Mouse (Mus musculus) forebrain, embryonic 15.5 days (tissue): Measurements from ENCODE around the gene Cox14. TPM values are rescaled to one million over a fixed set of nuclear protein-coding genes. Genes with fewer than 3 reads are reported as not detected.

Experiments used
- ATAC-seq: fragments of 200-750 bp; cut with Nextera tagmentation; replicated peaks from 2 replicates; pipeline ENCODE4 v1.8.0; 2017; ENCODE audit warnings: mild to moderate bottlenecking, moderate TSS enrichment, moderate library complexity
- H3K27ac ChIP-seq: fragments of 300-500 bp; sonication (generic); replicated peaks from 2 replicates; pipeline ENCODE4 v1.5.1; 2015; ENCODE audit warnings: mild to moderate bottlenecking, inconsistent platforms
- H3K27me3 ChIP-seq: fragments of 300-500 bp; sonication (generic); 2 replicates; pipeline ENCODE4 v1.6.1; 2015; ENCODE audit warnings: inconsistent platforms
- H3K36me3 ChIP-seq: fragments of 300-500 bp; sonication (generic); 2 replicates; pipeline ENCODE4 v1.6.1; 2015; ENCODE audit warnings: mild to moderate bottlenecking, inconsistent platforms
- H3K4me1 ChIP-seq: fragments of 300-500 bp; sonication (generic); 2 replicates; pipeline ENCODE4 v1.6.1; 2015; ENCODE audit warnings: inconsistent platforms
- H3K4me2 ChIP-seq: fragments of 300-500 bp; sonication (generic); replicated peaks from 2 replicates; pipeline ENCODE4 v1.6.1; 2015; ENCODE audit warnings: mild to moderate bottlenecking, inconsistent platforms
- H3K4me3 ChIP-seq: fragments of 300-500 bp; sonication (generic); 2 replicates; pipeline ENCODE4 v1.5.1; 2015; ENCODE audit warnings: mild to moderate bottlenecking, inconsistent platforms
- H3K9ac ChIP-seq: fragments of 300-500 bp; sonication (generic); replicated peaks from 2 replicates; pipeline ENCODE4 v1.6.1; 2015; ENCODE audit warnings: mild to moderate bottlenecking, inconsistent platforms
- H3K9me3 ChIP-seq: fragments of 300-500 bp; sonication (generic); 2 replicates; pipeline ENCODE4 v1.6.1; 2016; ENCODE audit warnings: inconsistent platforms
- WGBS: fragments of 180-500 bp; shearing (Covaris S2); methylation state at CpG from one replicate; pipeline ENCODE4 v1.1.7; 2015; ENCODE audit warnings: mixed read lengths; 5-methylcytosine and 5-hydroxymethylcytosine counted together
- polyA plus RNA-seq: library from polyadenylated mRNA; unstranded; fragments of >200 nt; fragmentation: Nextera tagmentation; extraction: Ambion mirVana; gene quantifications from 2 replicates; pipeline ENCODE4 v1.2.1, GENCODE M21; 2015

Gene Cox14
- polyA plus RNA-seq, 1 experiment from 2014 or later = 175 TPM

DNA sequence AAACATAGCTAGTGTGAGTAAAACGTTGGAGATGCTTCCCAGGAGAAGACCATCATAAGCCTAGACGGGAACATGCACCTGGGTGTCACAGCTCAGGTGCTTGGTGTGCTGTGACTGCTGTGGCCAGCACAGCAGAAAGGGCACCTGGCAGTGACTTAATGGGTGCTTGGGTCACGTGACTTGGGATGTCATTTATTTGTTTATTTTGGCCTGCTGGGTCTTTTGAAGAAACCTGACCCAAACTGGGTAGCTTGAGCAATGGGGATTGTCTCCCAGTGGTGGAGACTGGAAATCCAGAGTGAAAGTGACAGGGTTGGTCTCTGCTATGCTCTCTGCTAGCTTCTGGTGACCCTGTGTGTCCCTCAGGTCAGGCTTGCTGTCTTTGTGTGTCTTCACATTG is 13.9 kb upstream of the Cox14 start:
- no peak overlapping the region for H3K27ac ChIP-seq
- peaks cover 16% of the 10 kb centered on the region for H3K4me1 ChIP-seq
- no peak for ATAC-seq
- H3K27me3 ChIP-seq = no peaks in the 10 kb centered on the region
- H3K4me3 ChIP-seq = no peak overlapping the region
- no peak overlapping the region for H3K4me2 ChIP-seq
- no peak overlapping the region for H3K9ac ChIP-seq
- 85% methylated on average over 3 of the region's 3 CpGs for WGBS
- H3K36me3 ChIP-seq = peaks cover 79% of the 10 kb centered on the region
- H3K9me3 ChIP-seq = no peaks in the 10 kb centered on the region

DNA sequence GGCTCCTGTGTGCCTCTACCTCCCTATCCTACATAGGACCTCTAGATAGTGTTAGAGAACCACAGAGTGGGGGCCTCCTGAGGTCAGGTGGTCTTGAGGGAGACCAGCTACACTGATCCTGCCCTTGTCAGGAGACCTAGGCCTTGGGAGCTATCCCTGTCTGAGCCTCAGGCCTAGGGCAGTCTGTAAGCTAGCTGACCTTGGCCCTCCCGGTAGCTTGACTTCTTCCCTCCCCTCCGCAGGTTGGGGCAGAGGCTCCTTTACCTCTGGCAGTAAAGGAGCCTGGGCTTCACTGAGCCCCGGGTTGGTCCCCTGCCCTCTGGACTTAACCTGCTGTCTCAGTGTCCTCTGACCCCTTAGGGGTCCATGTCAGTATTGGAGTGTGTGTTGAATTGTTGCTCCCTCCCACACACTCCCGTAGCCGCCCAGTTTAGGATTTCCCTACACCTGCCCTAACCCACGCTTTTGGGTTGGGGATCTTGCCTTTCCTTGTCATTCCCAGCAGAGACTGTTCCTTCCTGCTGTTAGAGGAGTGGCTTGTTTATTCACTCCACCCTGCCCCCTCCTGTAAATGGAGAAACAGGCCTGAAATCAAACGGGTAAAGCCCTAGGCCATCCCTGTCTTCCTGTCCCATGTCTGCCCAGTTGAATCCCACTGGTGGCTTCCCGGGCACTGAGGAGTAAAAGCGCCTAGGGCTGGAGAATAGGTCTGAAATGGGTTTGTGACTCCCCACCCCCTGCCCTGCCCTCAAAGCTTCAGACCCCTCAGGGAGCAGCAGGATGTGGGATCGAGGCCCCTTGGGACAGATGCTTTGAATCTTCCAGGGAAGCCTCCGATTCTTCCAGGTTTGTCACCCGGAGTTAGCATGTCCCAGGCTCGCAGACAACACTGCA is 12.5 kb upstream of the Cox14 start:
- Histone ChIP-seq H3K4me2 (no peak overlapping the region), H3K9ac (no peak overlapping the region), H3K27me3 (no peaks in the 10 kb centered on the region), H3K4me1 (peaks cover 25% of the 10 kb centered on the region), H3K9me3 (no peaks in the 10 kb centered on the region), H3K36me3 (peaks cover 65% of the 10 kb centered on the region), H3K27ac (no peak overlapping the region), H3K4me3 (no peak overlapping the region)
- WGBS = 76% methylated on average over 13 of the region's 13 CpGs
- no peak for ATAC-seq

DNA sequence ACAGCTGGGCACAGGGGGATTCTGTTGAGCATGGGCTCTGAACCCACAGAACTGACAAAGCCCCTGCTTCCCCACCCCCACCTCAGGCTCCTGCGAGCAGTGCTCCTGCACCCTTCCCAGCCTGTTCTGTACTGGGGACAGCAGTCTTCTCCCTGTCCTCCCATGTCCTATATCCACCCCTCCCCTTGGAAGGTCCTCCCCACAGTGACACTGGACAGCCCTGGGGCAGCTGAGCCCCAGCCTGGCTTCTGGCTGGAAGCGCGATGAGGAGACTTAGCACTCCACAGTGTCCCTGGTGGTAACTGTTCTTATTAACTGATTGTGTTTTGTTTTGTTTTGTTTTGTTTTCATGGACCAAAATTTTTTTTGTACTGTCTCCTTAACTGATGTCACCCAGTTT is 11.8 kb upstream of the Cox14 start:
- H3K9me3 ChIP-seq = no peaks in the 10 kb centered on the region
- ATAC-seq = 0 out of 2 replicates have a peak, but pooled peaks have one; percentile 9
- H3K4me3 ChIP-seq = no peak overlapping the region
- no peak overlapping the region for H3K9ac ChIP-seq
- 83% methylated on average over 3 of the region's 3 CpGs for WGBS
- H3K4me1 ChIP-seq = peaks cover 28% of the 10 kb centered on the region
- no peak overlapping the region for H3K4me2 ChIP-seq
- peaks cover 62% of the 10 kb centered on the region for H3K36me3 ChIP-seq
- H3K27me3 ChIP-seq = no peaks in the 10 kb centered on the region
- H3K27ac ChIP-seq = peak overlapping the region; percentile 83; the same call in 1 of the 2 replicates

DNA sequence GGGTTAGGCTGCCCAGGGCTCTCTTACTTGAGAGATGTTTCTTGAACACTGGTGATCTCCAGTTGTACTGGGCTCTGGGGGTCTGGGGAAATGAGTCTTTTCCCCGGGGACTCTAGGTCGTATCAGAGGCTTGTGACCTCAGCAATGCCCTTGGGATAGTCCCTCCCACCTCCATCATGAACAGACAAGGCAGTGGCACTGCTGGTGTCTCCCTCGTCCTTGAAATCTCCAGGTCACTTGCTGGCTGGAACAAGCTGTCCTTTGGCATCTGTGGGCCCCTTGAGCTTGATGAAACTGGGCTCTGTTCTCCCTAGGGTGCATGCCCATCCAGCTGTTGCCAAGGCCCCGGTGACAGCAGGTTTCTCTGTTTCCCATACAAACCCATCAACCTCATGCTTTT is 11.2 kb upstream of the Cox14 start:
- no peaks in the 10 kb centered on the region for H3K27me3 ChIP-seq
- no peak overlapping the region for H3K4me2 ChIP-seq
- H3K4me1 ChIP-seq = peaks cover 28% of the 10 kb centered on the region
- peak overlapping the region; percentile 83 for H3K27ac ChIP-seq
- 69% methylated on average over 4 of the region's 4 CpGs for WGBS
- no peak overlapping the region for H3K9ac ChIP-seq
- H3K4me3 ChIP-seq = no peak overlapping the region
- ATAC-seq = no peak
- H3K36me3 ChIP-seq = peaks cover 56% of the 10 kb centered on the region
- H3K9me3 ChIP-seq = no peaks in the 10 kb centered on the region

DNA sequence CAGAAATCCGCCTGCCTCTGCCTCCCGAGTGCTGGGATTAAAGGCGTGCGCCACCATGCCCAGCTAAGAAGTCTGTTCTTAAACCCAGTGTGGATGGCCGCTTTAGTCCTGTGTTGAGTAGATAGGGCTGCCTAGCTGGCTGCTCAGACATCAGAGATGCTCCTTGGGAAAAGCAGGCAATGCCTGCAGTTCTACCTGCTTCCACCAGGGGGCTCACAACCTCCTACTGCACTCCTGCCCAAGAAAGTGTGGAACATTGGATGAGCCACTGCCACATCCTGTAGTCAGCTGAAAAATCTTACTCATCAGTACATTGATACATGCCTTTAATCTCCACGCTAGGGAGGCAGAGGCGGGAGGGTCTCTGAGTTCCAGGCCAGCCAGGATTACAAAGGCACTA is 10.6 kb upstream of the Cox14 start:
- peaks cover 50% of the 10 kb centered on the region for H3K36me3 ChIP-seq
- 49% methylated on average over 7 of the region's 7 CpGs for WGBS
- no peak overlapping the region for H3K9ac ChIP-seq
- H3K4me1 ChIP-seq = peaks cover 28% of the 10 kb centered on the region
- H3K27me3 ChIP-seq = no peaks in the 10 kb centered on the region
- H3K27ac ChIP-seq = peak overlapping the region; percentile 83
- H3K4me3 ChIP-seq = no peak overlapping the region
- ATAC-seq = peak; percentile 57
- H3K9me3 ChIP-seq = no peaks in the 10 kb centered on the region
- H3K4me2 ChIP-seq = no peak overlapping the region

DNA sequence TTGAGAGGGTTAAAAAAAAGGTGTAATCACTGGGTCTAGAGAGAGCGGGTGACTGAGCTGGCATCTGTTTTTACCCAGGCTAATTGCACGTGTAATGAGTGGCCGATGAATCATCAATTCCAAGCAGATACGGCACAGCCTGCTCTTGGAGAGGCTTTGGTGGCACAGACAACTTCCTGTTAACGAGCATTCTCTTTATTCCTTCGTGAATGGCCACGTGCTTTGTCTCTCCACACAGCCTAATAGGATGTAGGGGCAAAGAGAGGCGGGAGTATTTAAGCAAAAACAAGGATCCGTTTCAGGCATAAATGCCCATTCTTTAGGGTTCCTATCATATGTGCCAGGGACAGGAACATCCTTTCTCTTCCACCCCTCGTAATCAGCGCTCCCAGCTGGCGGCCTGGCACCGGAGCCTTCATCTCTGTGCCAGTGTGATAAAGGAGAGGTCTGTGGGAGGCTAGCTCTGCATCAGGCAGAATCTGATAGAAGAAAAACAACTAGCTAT is 10.0 kb upstream of the Cox14 start:
- no peak overlapping the region for H3K9ac ChIP-seq
- ATAC-seq = peak; percentile 69
- peaks cover 44% of the 10 kb centered on the region for H3K36me3 ChIP-seq
- no peak overlapping the region for H3K4me2 ChIP-seq
- WGBS = 25% methylated on average over 13 of the region's 13 CpGs
- H3K27ac ChIP-seq = peak overlapping the region; percentile 83
- H3K4me3 ChIP-seq = no peak overlapping the region
- peaks cover 28% of the 10 kb centered on the region for H3K4me1 ChIP-seq
- H3K9me3 ChIP-seq = no peaks in the 10 kb centered on the region
- no peaks in the 10 kb centered on the region for H3K27me3 ChIP-seq

DNA sequence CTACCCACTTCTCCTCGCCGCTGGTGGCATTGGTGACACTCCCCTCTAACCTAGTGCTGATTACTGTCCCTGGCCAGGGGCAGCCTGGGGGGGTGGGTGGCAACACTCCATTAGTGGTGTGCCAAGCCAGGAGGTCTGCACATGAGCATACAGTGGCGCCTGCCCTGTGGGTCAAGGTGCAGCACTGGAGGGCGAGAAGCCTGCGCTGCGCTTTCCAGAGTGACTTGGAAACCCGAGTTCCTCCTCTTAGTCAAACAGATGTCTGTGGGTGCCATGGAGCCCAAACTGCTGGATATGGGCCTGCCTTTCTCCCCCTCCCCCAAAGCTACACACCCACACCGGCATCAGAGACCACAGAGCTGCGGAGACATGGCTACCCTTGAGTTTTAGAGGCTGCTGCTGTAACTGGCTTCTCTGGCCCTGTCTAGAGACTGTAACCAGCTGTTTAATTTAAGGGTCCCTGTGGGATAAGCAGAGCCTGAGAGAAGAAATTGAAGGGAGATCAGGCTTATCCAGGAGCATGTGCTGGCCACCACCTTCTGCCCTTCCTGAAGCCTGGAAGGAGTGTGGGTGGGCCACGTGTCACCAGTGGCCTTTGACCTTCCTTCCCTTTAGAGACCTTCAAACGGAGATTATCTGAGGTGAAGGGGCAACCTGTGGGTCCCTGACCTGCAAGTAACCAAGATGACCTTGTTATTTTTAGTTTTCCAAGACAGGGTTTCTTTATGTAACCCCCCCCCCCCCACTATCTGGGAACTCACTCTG is 9.3 kb upstream of the Cox14 start:
- ATAC-seq = peak; percentile 20
- H3K4me1 ChIP-seq = peaks cover 28% of the 10 kb centered on the region
- peak overlapping the region; percentile 83 for H3K27ac ChIP-seq
- peaks cover 37% of the 10 kb centered on the region for H3K36me3 ChIP-seq
- no peak overlapping the region for H3K9ac ChIP-seq
- H3K4me2 ChIP-seq = no peak overlapping the region
- no peaks in the 10 kb centered on the region for H3K27me3 ChIP-seq
- WGBS = 65% methylated on average over 11 of the region's 11 CpGs
- no peak overlapping the region for H3K4me3 ChIP-seq
- H3K9me3 ChIP-seq = no peaks in the 10 kb centered on the region

DNA sequence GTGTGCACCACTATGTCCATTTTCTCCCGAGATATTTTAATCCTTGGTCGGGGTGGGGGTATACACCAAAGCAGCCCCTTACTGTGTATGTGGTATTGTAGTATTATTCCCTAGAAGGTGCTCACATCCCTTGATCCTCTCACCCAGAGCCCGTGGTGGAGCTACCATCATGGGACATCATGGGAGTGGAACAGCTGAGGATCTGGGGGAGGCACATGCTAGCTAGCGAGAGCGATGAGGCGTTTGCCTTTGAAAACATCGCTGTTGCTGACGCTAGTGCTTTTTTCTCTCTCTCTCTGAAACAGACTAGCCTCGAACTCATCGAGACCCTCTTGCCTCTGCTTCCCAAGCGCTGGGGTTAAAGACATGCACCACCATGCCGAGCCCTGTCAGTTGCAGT is 8.6 kb upstream of the Cox14 start:
- Histone ChIP-seq H3K9me3 (no peaks in the 10 kb centered on the region), H3K9ac (no peak overlapping the region), H3K4me2 (no peak overlapping the region), H3K4me1 (peaks cover 28% of the 10 kb centered on the region), H3K27ac (peak overlapping the region; percentile 83; the same call in 1 of the 2 replicates), H3K27me3 (no peaks in the 10 kb centered on the region), H3K4me3 (no peak overlapping the region), H3K36me3 (peaks cover 30% of the 10 kb centered on the region)
- 86% methylated on average over 12 of the region's 12 CpGs for WGBS
- ATAC-seq = no peak

DNA sequence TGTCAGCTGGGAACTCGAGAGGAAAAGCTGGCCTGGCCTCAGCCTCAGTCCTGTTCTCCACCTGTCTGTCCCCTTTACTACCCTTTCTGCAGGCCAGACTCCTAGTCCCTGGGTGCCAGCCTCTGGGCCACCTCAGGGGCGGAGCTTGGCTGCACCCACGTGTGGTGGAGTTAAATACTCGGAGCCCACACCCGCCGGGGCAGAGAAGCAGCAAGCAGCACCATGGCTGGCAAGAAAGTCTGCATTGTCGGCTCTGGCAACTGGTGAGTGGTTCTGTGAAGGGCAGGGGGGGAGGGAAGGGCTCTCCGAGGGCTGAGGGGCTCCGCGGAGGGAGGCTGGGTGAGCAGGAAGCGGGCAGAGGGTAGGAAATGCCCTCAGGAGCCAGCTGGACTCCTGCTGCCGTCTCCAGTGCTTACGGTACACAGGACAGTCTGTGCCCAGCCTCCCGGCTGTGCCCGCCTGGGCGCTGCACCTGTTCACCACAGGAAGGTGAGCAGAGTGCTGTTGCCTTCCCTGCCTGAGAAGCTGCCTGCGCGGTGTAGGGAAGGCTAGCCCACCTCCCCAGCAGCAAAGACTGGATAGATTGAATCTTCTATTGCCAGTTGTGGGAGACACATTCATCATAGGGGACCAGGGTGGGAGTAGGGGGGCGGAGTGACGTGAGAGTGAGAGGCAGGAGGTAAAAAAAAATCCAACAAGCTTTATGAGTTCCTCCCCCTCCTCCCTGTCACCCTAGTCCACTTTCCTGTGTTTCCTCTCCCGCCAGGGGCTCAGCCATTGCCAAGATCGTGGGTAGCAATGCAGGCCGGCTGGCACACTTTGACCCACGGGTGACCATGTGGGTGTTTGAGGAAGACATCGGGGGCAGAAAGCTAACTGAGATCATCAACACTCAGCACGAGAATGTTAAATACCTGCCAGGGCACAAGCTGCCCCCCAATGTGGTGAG is 7.8 kb upstream of the Cox14 start, which contains the start of gene Gpd1:
TSS of gene Gpd1 (plus strand) at position 130 of the 949 bp plus-strand sequence.
- Histone ChIP-seq H3K9ac (no peak within 1 kb of the TSS), H3K27me3 (no peaks in the 10 kb centered on the region), H3K36me3 (peaks cover 22% of the 10 kb centered on the region), H3K4me1 (peaks cover 28% of the 10 kb centered on the region), H3K4me2 (no peak within 1 kb of the TSS), H3K27ac (peak within 1 kb of the TSS; percentile 83), H3K9me3 (no peaks in the 10 kb centered on the region), H3K4me3 (no peak within 1 kb of the TSS)
- WGBS = 60% methylated on average over 26 of the region's 26 CpGs
- ATAC-seq = no peak

DNA sequence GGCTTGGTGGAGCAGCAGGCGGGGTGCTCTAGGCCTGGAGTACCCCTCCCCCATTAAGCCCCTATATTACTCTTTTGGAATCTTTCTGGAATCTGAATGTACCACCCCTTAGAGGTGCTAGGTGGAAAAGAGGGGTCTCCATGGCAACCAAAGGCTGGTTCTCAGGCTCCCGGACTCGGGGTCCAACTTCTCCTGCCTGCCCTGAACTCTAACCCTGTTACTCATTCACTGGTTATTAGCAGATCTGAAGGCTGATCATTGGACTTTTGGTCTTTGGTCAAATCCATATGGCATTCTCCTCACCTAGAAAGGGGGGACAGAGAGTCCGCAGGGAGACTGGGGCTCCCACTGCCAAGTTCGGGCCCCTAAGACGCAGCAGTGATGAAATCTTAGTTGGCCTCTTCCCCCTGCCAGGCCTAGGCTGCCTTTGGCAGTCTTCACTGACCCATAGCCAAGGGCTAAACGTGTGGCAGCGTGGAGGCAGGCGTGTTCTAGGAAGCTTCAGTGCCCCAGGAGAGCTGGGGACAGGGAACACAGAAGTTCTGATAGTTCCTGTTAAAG is 6.9 kb upstream of the Cox14 start:
- H3K9me3 ChIP-seq = no peaks in the 10 kb centered on the region
- WGBS = 85% methylated on average over 9 of the region's 9 CpGs
- H3K4me2 ChIP-seq = no peak overlapping the region
- no peak overlapping the region for H3K27ac ChIP-seq
- H3K9ac ChIP-seq = no peak overlapping the region
- no peak for ATAC-seq
- peaks cover 32% of the 10 kb centered on the region for H3K4me1 ChIP-seq
- H3K36me3 ChIP-seq = peaks cover 13% of the 10 kb centered on the region
- no peak overlapping the region for H3K4me3 ChIP-seq
- no peaks in the 10 kb centered on the region for H3K27me3 ChIP-seq

DNA sequence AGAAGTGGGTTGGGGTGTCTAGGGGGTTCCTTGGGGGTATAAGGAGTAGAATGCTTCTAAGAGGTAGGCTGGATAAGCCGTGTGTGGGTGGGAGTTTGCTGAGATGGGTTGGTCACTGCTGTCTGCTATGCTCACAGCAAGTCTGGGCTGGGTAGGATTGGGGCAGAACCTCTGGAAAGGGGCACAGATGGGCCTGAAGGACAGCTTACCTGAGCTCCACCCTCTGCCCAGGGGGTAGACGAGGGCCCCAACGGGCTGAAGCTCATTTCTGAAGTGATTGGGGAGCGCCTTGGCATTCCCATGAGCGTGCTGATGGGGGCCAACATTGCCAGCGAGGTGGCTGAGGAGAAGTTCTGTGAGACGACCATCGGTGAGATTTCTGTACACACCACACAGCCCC is 5.6 kb upstream of the Cox14 start:
- WGBS = 79% methylated on average over 8 of the region's 8 CpGs
- no peak overlapping the region for H3K4me2 ChIP-seq
- no peak overlapping the region for H3K27ac ChIP-seq
- H3K9ac ChIP-seq = no peak overlapping the region
- ATAC-seq = no peak
- H3K36me3 ChIP-seq = peaks cover 4% of the 10 kb centered on the region; the same call in 1 of the 2 replicates
- no peak overlapping the region for H3K4me3 ChIP-seq
- H3K27me3 ChIP-seq = no peaks in the 10 kb centered on the region
- H3K4me1 ChIP-seq = peaks cover 44% of the 10 kb centered on the region
- H3K9me3 ChIP-seq = no peaks in the 10 kb centered on the region
